Mouse (Mus musculus): ENCODE results near the gene Rita1. TPM values are rescaled to one million over a fixed set of nuclear protein-coding genes. Genes with fewer than 3 reads are reported as not detected.

Rita1 gene
- polyA plus RNA-seq, 1 experiment from 2014 or later = 12.3 TPM

DNA sequence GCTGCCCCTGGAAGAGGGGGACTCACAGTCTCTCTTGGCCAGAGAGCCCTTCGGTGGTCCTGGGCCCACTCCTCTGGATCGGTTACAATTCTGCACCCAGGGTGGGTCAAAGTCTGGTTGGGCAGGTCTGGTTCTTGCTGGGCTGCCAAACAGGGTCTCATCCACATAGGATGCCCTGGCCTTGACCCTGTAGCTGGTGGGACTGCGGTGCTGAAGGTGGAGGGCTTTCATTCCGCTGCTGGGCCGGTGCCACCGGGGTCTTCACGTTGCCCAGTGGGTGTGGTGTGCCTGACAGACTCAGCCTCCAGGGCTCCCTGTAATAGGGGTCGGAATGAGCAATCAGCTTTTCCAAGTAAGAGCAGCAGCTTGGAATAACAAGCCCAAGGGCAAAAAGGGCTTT lies 973 bp downstream of the Rita1 start:
- DNase-seq (ENCODE audit: low spot score) (no peak), ATAC-seq (ENCODE audit: insufficient read depth, low FRiP score, low TSS enrichment) (no peak)
- 56% methylated on average over 8 of the region's 8 CpGs for WGBS
- Histone ChIP-seq H3K4me1 (ENCODE audit: control insufficient read depth, insufficient read depth, low read length) (peaks cover 12% of the 10 kb centered on the region), H3K27ac (ENCODE audit: low read depth, low read length) (no peak overlapping the region), H3K4me3 (ENCODE audit: low read depth, low read length) (peak overlapping the region; percentile 73), H3K4me2 (ENCODE audit: low read depth) (peak overlapping the region; percentile 78), H3K9me3 (ENCODE audit: control insufficient read depth, low read length) (no peaks in the 10 kb centered on the region), H3K36me3 (ENCODE audit: control insufficient read depth, insufficient read depth, low read length) (no peaks in the 10 kb centered on the region; the same call in 1 of the 2 replicates), H3K27me3 (ENCODE audit: control insufficient read depth, insufficient read depth, low read length) (no peaks in the 10 kb centered on the region), H3K9ac (ENCODE audit: low read length) (peak overlapping the region; percentile 18)

DNA sequence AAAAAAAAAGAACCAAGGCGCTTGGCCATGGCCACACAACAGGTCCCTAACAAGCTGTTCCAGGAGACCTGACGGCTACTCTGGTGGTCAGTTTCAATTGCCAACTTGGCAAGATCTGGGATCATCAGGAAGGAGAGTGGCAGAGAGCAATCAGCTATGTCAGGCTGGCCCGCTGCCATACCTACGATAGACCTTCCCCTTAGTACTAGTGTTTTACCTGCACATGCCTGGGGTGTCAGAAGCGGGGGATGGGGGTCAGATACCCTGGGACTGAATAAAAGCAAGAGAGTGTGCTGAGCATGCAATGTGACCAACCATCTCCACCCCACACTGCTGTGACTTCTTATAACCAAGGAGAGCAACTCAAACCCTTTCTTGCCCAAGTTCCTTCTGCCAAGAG lies 1.5 kb downstream of the Rita1 start:
- H3K4me3 ChIP-seq (ENCODE audit: low read depth, low read length) = no peak overlapping the region; the same call in 1 of the 2 replicates
- H3K9me3 ChIP-seq (ENCODE audit: control insufficient read depth, low read length) = no peaks in the 10 kb centered on the region
- no peak overlapping the region for H3K27ac ChIP-seq (ENCODE audit: low read depth, low read length)
- ATAC-seq (ENCODE audit: insufficient read depth, low FRiP score, low TSS enrichment) (no peak), DNase-seq (ENCODE audit: low spot score) (no peak)
- no peak overlapping the region; the same call in 1 of the 2 replicates for H3K9ac ChIP-seq (ENCODE audit: low read length)
- no peaks in the 10 kb centered on the region; the same call in 1 of the 2 replicates for H3K36me3 ChIP-seq (ENCODE audit: control insufficient read depth, insufficient read depth, low read length)
- H3K4me1 ChIP-seq (ENCODE audit: control insufficient read depth, insufficient read depth, low read length) = peaks cover 12% of the 10 kb centered on the region
- peak overlapping the region; percentile 78 for H3K4me2 ChIP-seq (ENCODE audit: low read depth)
- no peaks in the 10 kb centered on the region for H3K27me3 ChIP-seq (ENCODE audit: control insufficient read depth, insufficient read depth, low read length)
- WGBS = 95% methylated on average over 5 of the region's 5 CpGs

DNA sequence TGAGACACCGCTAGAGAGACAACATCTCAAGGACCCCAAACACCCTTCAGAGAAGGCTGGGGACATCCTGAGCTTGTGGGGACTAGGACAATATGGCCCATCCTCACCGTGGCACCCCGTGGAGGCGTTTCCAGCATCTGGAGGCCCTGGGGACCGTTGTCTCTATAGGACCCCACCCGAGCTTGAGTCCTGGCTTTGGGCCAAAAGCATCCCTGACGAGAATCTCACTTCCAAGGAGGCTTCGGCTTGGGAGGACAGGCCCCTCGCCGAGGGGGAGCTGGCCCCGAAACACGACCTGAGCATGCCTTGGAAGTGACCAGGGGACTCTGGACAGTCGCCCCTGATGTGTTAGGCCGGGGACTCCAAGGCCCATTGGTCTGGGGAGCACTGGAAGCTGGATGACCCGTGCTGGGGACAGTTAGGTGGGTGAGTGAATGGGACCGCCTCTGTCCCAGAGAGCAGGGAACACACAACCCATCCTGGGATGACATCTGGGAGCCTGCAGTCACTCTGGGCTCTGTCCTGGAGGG lies 3.1 kb downstream of the Rita1 start:
- H3K4me1 ChIP-seq (ENCODE audit: control insufficient read depth, insufficient read depth, low read length) = peaks cover 12% of the 10 kb centered on the region

DNA sequence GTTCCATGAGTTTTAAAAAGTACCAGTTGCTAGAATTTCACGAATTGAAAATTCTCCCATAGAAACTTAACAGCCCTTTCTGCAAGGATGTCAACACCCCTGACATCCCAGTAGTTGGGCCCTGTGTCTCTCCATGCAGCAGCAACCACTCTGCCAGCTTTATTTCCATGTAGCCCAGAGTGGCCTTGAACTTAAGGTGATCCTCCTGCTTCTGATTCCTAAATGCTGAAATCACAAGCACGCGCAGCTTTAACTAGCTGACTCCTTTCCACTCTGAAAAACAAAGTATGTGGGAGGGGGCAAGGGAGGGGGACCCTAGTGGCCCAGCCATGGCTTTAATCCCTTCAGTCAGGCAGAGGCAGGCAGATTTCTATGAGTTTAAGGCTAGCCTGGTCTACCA lies 5.1 kb downstream of the Rita1 start:
- Histone ChIP-seq H3K4me1 (ENCODE audit: control insufficient read depth, insufficient read depth, low read length) (peaks cover 8% of the 10 kb centered on the region), H3K27me3 (ENCODE audit: control insufficient read depth, insufficient read depth, low read length) (no peaks in the 10 kb centered on the region), H3K4me2 (ENCODE audit: low read depth) (no peak overlapping the region), H3K9me3 (ENCODE audit: control insufficient read depth, low read length) (no peaks in the 10 kb centered on the region), H3K9ac (ENCODE audit: low read length) (no peak overlapping the region), H3K4me3 (ENCODE audit: low read depth, low read length) (no peak overlapping the region), H3K27ac (ENCODE audit: low read depth, low read length) (no peak overlapping the region), H3K36me3 (ENCODE audit: control insufficient read depth, insufficient read depth, low read length) (no peaks in the 10 kb centered on the region; the same call in 1 of the 2 replicates)
- 78% methylated on average over 3 of the region's 3 CpGs for WGBS
- no peak for ATAC-seq (ENCODE audit: insufficient read depth, low FRiP score, low TSS enrichment)
- no peak for DNase-seq (ENCODE audit: low spot score)

More for the DNA sequence above, 3.1 kb downstream of the Rita1 start:
- no peak for DNase-seq (ENCODE audit: low spot score)
- no peaks in the 10 kb centered on the region for H3K9me3 ChIP-seq (ENCODE audit: control insufficient read depth, low read length)
- no peak overlapping the region for H3K4me3 ChIP-seq (ENCODE audit: low read depth, low read length)
- ATAC-seq (ENCODE audit: insufficient read depth, low FRiP score, low TSS enrichment) = no peak
- no peak overlapping the region for H3K4me2 ChIP-seq (ENCODE audit: low read depth)
- no peaks in the 10 kb centered on the region; the same call in 1 of the 2 replicates for H3K36me3 ChIP-seq (ENCODE audit: control insufficient read depth, insufficient read depth, low read length)
- no peaks in the 10 kb centered on the region for H3K27me3 ChIP-seq (ENCODE audit: control insufficient read depth, insufficient read depth, low read length)
- no peak overlapping the region for H3K27ac ChIP-seq (ENCODE audit: low read depth, low read length)
- H3K9ac ChIP-seq (ENCODE audit: low read length) = no peak overlapping the region
- WGBS = 92% methylated on average over 16 of the region's 16 CpGs

DNA sequence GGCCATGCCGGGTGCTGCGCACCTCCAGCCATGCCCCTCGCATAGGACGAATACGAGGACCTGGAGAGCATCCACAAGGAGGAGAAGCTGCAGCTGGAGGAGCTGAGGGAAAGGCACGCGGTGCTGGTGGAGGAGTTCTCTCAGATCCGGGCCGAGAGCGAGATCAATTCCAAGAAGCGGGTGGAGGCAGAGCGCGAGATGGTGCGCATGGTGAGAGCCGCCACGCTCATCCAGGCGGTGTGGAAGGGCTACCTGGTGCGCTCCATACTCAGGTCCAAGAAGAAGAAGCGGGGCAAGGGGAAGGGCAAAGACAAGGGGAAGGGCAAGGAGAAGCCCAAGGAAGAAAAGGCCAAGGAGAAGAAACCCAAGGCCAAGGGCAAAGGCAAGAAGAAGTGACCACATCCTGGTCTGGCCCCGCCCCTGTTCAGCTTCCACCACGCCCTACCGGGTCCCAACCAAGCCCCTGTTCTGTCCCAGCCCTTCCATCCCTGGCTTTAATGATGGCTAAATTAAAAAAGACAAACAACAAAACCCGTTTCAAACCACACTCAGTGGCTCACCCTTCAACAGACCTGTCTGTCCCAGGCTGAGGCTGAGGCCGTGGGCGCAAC lies 5.7 kb downstream of the Rita1 start:
- 70% methylated on average over 25 of the region's 25 CpGs for WGBS
- no peak overlapping the region for H3K27ac ChIP-seq (ENCODE audit: low read depth, low read length)
- no peaks in the 10 kb centered on the region for H3K27me3 ChIP-seq (ENCODE audit: control insufficient read depth, insufficient read depth, low read length)
- no peaks in the 10 kb centered on the region for H3K9me3 ChIP-seq (ENCODE audit: control insufficient read depth, low read length)
- ATAC-seq (ENCODE audit: insufficient read depth, low FRiP score, low TSS enrichment) (no peak), DNase-seq (ENCODE audit: low spot score) (no peak)
- H3K4me3 ChIP-seq (ENCODE audit: low read depth, low read length) = no peak overlapping the region
- H3K4me1 ChIP-seq (ENCODE audit: control insufficient read depth, insufficient read depth, low read length) = peaks cover 7% of the 10 kb centered on the region
- no peak overlapping the region for H3K9ac ChIP-seq (ENCODE audit: low read length)
- H3K4me2 ChIP-seq (ENCODE audit: low read depth) = no peak overlapping the region
- no peaks in the 10 kb centered on the region; the same call in 1 of the 2 replicates for H3K36me3 ChIP-seq (ENCODE audit: control insufficient read depth, insufficient read depth, low read length)

DNA sequence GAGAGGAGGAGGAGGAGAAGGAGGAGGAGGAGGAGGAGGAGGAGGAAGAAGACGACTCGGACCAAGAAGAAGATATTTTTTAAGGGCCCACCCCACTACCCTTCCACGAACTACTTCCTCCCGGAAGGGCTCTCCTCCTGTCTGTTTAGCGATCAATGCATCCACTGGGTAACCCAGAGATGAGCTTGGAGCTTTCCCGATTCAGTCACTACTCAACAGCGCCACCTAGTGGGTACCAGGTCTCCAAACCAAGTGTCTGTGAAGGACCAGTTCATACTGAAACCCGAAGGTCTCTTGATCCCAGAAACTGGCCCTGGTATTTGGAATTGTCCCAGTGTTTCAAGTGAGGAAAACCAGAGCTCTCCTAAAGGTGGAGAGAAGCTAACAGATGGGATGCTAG lies 6.7 kb downstream of the Rita1 start:
- H3K27ac ChIP-seq (ENCODE audit: low read depth, low read length) = no peak overlapping the region
- H3K4me1 ChIP-seq (ENCODE audit: control insufficient read depth, insufficient read depth, low read length) = no peaks in the 10 kb centered on the region; the same call in 1 of the 2 replicates
- peak overlapping the region; percentile 50 for H3K4me2 ChIP-seq (ENCODE audit: low read depth)
- no peaks in the 10 kb centered on the region; the same call in 1 of the 2 replicates for H3K36me3 ChIP-seq (ENCODE audit: control insufficient read depth, insufficient read depth, low read length)
- ATAC-seq (ENCODE audit: insufficient read depth, low FRiP score, low TSS enrichment) (peak; percentile 61; the same call in 1 of the 2 replicates), DNase-seq (ENCODE audit: low spot score) (peak; percentile 91)
- no peaks in the 10 kb centered on the region for H3K9me3 ChIP-seq (ENCODE audit: control insufficient read depth, low read length)
- WGBS = 2% methylated on average over 8 of the region's 8 CpGs
- no peak overlapping the region for H3K9ac ChIP-seq (ENCODE audit: low read length)
- H3K27me3 ChIP-seq (ENCODE audit: control insufficient read depth, insufficient read depth, low read length) = no peaks in the 10 kb centered on the region
- H3K4me3 ChIP-seq (ENCODE audit: low read depth, low read length) = peak overlapping the region; percentile 26

DNA sequence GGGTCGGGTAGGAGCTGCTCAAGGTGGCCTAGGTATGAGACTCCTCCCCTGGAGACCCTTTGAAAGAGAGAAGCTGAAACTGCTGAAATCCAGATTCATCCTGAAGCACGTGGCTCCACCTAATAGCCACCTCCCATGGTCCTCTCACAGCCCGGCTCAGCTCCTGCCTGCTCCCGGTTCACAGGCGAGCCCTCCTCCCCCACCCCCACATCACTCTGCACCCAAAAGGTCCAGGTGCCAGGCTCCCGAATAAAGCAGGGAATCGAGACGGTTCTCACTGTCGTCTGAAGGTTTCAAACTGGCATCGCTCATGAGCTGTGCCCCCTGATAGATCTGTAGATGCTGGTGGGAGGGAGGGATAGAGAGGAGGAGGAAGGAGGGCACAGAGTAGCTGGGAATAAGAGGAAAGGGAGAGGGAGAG lies 7.1 kb downstream of the Rita1 start:
- Histone ChIP-seq H3K9me3 (ENCODE audit: control insufficient read depth, low read length) (no peaks in the 10 kb centered on the region), H3K4me2 (ENCODE audit: low read depth) (peak overlapping the region; percentile 50), H3K4me3 (ENCODE audit: low read depth, low read length) (peak overlapping the region; percentile 26), H3K27me3 (ENCODE audit: control insufficient read depth, insufficient read depth, low read length) (no peaks in the 10 kb centered on the region), H3K36me3 (ENCODE audit: control insufficient read depth, insufficient read depth, low read length) (no peaks in the 10 kb centered on the region; the same call in 1 of the 2 replicates), H3K4me1 (ENCODE audit: control insufficient read depth, insufficient read depth, low read length) (no peaks in the 10 kb centered on the region; the same call in 1 of the 2 replicates), H3K27ac (ENCODE audit: low read depth, low read length) (0 out of 2 replicates have a peak overlapping the region, but pooled peaks have one; percentile 34), H3K9ac (ENCODE audit: low read length) (peak overlapping the region; percentile 42; the same call in 1 of the 2 replicates)
- 9% methylated on average over 10 of the region's 10 CpGs for WGBS
- ATAC-seq (ENCODE audit: insufficient read depth, low FRiP score, low TSS enrichment) = 0 out of 2 replicates have a peak, but pooled peaks have one; percentile 36
- DNase-seq (ENCODE audit: low spot score) = no peak

DNA sequence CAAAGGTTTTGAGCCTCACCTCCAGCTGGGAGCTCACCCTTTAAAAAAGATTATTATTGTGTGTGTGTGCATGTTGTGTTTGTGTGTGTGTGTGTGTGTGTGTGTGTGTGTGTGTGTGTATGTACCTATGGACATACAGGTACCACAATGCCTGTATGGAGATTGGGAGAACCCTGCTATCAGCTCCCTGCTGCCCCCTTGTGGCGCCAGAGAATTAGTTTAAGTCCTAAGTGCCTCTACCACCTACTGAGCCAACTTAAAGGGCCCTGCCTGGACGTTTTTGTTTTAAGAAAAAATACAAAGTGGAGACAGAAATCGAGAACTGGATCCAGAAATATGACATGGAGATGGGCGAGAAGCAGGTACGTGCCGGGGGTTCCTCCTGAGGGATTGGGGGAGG lies 7.5 kb downstream of the Rita1 start:
- no peaks in the 10 kb centered on the region for H3K9me3 ChIP-seq (ENCODE audit: control insufficient read depth, low read length)
- peak overlapping the region; percentile 42; the same call in 1 of the 2 replicates for H3K9ac ChIP-seq (ENCODE audit: low read length)
- ATAC-seq (ENCODE audit: insufficient read depth, low FRiP score, low TSS enrichment) (no peak), DNase-seq (ENCODE audit: low spot score) (peak; percentile 85)
- peak overlapping the region; percentile 26 for H3K4me3 ChIP-seq (ENCODE audit: low read depth, low read length)
- H3K27me3 ChIP-seq (ENCODE audit: control insufficient read depth, insufficient read depth, low read length) = no peaks in the 10 kb centered on the region
- peak overlapping the region; percentile 50 for H3K4me2 ChIP-seq (ENCODE audit: low read depth)
- WGBS = 2% methylated on average over 6 of the region's 6 CpGs
- no peaks in the 10 kb centered on the region; the same call in 1 of the 2 replicates for H3K36me3 ChIP-seq (ENCODE audit: control insufficient read depth, insufficient read depth, low read length)
- no peaks in the 10 kb centered on the region; the same call in 1 of the 2 replicates for H3K4me1 ChIP-seq (ENCODE audit: control insufficient read depth, insufficient read depth, low read length)
- H3K27ac ChIP-seq (ENCODE audit: low read depth, low read length) = 0 out of 2 replicates have a peak overlapping the region, but pooled peaks have one; percentile 34

Measured in neural tube, embryonic 11.5 days (tissue).